Mouse (Mus musculus) forebrain, embryonic 11.5 days (tissue): ENCODE measurements at regions not wholly inside any gene's neighbourhood (a gene's known extent, or its start where the extent isn't known, plus 50 kb on each side); places are given as distances from the start of the nearest gene placed in this dataset.
A peak's percentile ranks its signal among the peaks of the same experiment; 100 is the strongest.

Experiments used
- ATAC-seq: fragments of 200-750 bp; cut with Nextera tagmentation; replicated peaks from 2 replicates; pipeline ENCODE4 v1.8.0; 2017; ENCODE audit warnings: moderate TSS enrichment; ENCODE audit not compliant: low FRiP score
- DNase-seq: peaks from one replicate; pipeline ENCODE4 v3.0.0-alpha.2; 2017; ENCODE audit warnings: low spot score
- H3K27ac ChIP-seq: fragments of 300-500 bp; sonication (generic); 2 replicates; pipeline ENCODE4 v1.5.1; 2014; ENCODE audit warnings: low read depth, low read length
- H3K27me3 ChIP-seq: fragments of 300-500 bp; sonication (generic); 2 replicates; pipeline ENCODE4 v1.6.1; 2014; ENCODE audit warnings: mild to moderate bottlenecking, low read length, mixed read lengths; ENCODE audit not compliant: control insufficient read depth, insufficient read depth
- H3K36me3 ChIP-seq: fragments of 300-500 bp; sonication (generic); 2 replicates; pipeline ENCODE4 v1.6.1; 2014; ENCODE audit warnings: mild to moderate bottlenecking, low read length, moderate library complexity, mixed read lengths; ENCODE audit not compliant: control insufficient read depth, insufficient read depth
- H3K4me1 ChIP-seq: fragments of 300-500 bp; sonication (generic); replicated peaks from 2 replicates; pipeline ENCODE4 v1.6.1; 2014; ENCODE audit warnings: low read length, mixed read lengths; ENCODE audit not compliant: control insufficient read depth, insufficient read depth
- H3K4me2 ChIP-seq: fragments of 300-500 bp; sonication (generic); 2 replicates; pipeline ENCODE4 v1.6.1; 2014; ENCODE audit warnings: low read depth, mild to moderate bottlenecking, low read length, moderate library complexity, mixed read lengths; ENCODE audit not compliant: severe bottlenecking
- H3K4me3 ChIP-seq: fragments of 300-500 bp; sonication (generic); 2 replicates; pipeline ENCODE4 v1.5.1; 2014; ENCODE audit warnings: low read depth, low read length
- H3K9ac ChIP-seq: fragments of 300-500 bp; sonication (generic); 2 replicates; pipeline ENCODE4 v1.6.1; 2014; ENCODE audit warnings: low read length
- H3K9me3 ChIP-seq: fragments of 300-500 bp; sonication (generic); 2 replicates; pipeline ENCODE4 v1.6.1; 2016; ENCODE audit warnings: low read length, mixed read lengths; ENCODE audit not compliant: control insufficient read depth
- WGBS: fragments of 180-500 bp; shearing (Covaris S2); extraction: QIAGEN DNeasy Blood & Tissue Kit; methylation state at CpG from one replicate; pipeline ENCODE4 v1.1.7; 2014; 5-methylcytosine and 5-hydroxymethylcytosine counted together

DNA sequence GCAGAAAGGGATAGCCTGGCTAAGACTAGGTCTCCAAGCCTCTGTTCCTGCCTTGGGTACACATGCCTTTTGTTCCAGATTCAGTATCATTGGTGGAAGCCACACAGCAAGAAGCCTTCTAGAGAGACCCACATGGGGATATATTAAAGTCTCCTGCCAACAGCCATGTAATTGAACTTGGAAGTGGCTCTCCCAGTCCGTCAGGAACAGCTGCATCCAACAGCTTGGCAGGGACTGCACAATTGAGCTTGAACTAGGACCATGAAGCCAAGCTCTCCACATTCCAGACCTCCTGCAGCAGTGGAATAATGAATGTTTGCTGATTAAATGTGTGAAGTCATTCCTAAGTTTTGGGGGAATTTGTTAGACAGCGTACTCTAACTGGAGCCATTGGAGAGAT lies 94.5 kb downstream of the Gpr139 start:
- Histone ChIP-seq H3K4me1 (no peaks in the 10 kb centered on the region), H3K27me3 (no peaks in the 10 kb centered on the region), H3K27ac (no peak overlapping the region), H3K4me2 (no peak overlapping the region), H3K9me3 (no peaks in the 10 kb centered on the region), H3K4me3 (no peak overlapping the region), H3K9ac (no peak overlapping the region), H3K36me3 (no peaks in the 10 kb centered on the region)
- WGBS = 71% methylated on average over 2 of the region's 2 CpGs
- DNase-seq (no peak), ATAC-seq (no peak)

DNA sequence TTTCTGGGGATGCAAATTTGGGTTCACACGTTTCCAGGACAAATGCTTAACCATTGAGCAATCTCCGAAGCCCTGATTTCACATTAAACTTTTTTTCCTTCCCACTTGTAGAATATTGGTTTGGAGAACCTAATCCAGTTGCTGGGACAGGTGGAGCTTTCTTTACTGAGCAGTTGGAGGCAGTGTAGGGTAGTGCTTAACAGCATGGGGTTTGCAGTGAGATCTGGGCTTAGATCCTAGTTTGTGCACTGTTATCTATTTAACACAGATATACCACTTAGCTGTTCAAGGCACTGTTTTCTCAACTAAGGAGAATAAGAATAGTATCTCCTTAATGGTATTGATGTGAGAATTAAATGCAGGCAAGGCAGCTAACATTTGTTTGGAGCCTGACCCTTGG lies 93.5 kb upstream of the Gprc5b start:
- Histone ChIP-seq H3K4me2 (no peak overlapping the region), H3K4me3 (no peak overlapping the region), H3K27ac (no peak overlapping the region), H3K4me1 (no peaks in the 10 kb centered on the region), H3K9ac (no peak overlapping the region), H3K36me3 (no peaks in the 10 kb centered on the region), H3K27me3 (no peaks in the 10 kb centered on the region), H3K9me3 (no peaks in the 10 kb centered on the region)
- ATAC-seq (no peak), DNase-seq (no peak)
- 82% methylated on average over 2 of the region's 2 CpGs for WGBS

DNA sequence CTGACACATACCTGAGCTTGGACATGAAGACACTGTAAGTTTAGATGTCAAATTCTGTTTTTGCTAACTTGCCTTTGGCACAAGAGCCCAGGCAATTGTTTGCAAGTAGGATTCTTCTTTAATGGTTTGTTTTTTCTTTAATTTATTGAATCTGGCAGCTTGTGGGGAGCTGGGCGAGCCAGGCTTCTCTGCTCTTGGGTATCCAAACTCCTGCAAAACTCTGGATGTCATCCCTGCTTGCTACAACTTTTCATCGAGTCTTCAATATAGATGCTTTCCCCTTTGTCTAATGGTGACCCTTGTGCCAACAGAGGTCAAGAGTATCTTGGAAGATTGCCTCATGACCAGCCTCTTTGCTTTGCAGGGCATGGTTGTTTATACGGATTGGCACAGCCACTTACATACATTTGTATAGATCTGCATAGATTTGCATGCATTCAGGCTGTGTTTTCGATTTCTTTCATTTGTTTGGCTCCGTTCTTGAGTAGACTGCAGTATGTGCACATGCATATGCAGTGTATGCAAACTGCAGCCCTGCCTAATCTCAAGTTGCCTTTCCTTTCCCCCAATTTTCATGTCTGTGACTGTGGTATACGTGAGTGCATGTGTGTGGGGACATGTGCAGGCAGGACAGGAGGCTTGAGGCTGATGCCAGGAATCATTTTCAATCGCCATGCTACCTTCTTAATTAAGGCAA lies 92.9 kb upstream of the Gprc5b start:
- Histone ChIP-seq H3K4me1 (no peaks in the 10 kb centered on the region), H3K9ac (no peak overlapping the region), H3K4me2 (no peak overlapping the region), H3K27ac (no peak overlapping the region), H3K36me3 (no peaks in the 10 kb centered on the region), H3K4me3 (no peak overlapping the region), H3K27me3 (no peaks in the 10 kb centered on the region), H3K9me3 (no peaks in the 10 kb centered on the region)
- 78% methylated on average over 7 of the region's 7 CpGs for WGBS
- no peak for DNase-seq
- no peak for ATAC-seq

DNA sequence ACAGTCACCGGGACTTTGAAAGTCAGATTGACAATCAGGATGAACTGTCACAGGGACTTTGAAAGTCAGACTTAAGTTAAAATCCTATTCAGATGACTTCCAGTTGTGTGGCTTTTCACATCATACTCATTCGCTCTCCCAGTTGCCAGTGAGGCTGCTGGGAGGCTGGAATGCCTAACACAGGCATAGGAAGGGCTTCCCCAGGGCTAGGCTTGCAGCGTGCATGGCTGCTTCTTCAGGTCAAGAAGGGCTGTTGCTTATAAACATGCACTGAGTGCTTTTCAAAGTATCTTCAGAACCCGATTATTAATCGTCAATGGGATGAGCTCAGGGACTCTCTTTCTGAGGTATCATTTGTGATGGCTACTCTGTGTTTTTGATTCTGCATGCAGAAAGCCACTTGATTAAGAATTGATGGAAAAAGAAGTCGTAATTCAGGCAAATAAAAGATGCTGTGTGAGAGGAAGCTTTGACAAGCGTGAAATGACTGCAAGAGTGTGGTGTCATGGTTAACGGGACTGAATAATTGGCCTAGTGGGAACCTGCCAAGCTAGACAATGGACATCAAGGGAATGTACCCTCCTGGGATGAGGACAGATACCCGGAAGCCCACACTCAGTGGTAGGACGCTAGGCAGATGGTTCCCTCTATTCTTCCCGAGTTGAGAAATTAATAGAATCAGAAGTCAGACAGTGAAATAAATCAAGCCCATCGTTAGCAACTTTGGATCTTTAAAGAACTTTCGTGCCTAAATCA lies 90.9 kb upstream of the Gprc5b start:
- DNase-seq (no peak), ATAC-seq (no peak)
- Histone ChIP-seq H3K4me1 (no peaks in the 10 kb centered on the region), H3K36me3 (no peaks in the 10 kb centered on the region), H3K4me3 (no peak overlapping the region), H3K27ac (no peak overlapping the region), H3K9ac (no peak overlapping the region), H3K4me2 (no peak overlapping the region), H3K27me3 (no peaks in the 10 kb centered on the region), H3K9me3 (no peaks in the 10 kb centered on the region)
- WGBS = 68% methylated on average over 13 of the region's 13 CpGs

DNA sequence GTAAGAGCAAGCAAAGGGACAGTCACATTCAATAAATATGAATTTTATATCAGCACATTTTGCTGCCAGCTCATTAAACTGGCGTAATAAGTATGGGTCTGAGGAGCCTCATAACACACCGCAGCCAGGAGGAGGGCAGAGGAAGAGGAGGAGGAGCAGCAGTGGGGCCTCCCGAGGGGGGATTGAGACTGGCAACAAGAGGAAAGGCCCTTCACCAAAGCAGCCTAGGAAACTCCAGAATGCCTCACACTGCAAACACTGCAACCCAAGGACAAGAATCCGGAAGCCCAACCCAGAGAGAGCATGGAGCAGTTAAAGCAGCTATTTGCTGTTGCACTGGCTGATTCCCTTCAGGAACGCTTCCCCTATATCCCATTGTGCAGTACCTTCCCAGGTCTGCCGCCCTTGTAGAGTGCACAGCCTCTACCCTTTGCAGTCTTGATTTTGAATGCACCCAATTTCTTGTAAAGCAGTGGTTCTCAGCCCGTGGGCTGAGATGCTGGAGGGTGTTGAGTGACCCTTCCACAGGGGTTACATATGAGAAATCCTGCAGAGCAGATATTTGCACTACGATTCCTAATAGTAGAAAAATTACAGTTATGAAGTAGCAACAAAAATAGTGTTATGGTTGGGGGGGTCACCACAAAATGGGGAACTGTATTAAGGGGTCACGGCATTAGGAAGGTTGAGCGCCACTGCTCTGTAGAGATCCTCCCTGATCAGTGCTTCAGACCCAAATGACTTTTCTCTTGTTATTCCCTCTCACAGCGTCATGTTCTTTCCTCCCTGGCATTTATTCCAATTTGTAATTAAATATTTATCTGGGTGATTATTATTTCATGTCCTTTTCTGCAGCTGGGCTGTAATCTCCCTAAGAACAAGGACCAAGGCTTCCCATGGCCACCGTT lies 82.0 kb upstream of the Gprc5b start:
- peak; percentile 59 for DNase-seq
- no peak overlapping the region for H3K4me3 ChIP-seq
- no peaks in the 10 kb centered on the region for H3K27me3 ChIP-seq
- H3K9me3 ChIP-seq = no peaks in the 10 kb centered on the region
- ATAC-seq = 0 out of 2 replicates have a peak, but pooled peaks have one; percentile 51
- H3K27ac ChIP-seq = no peak overlapping the region
- H3K36me3 ChIP-seq = no peaks in the 10 kb centered on the region
- WGBS = 63% methylated on average over 12 of the region's 12 CpGs
- no peak overlapping the region for H3K9ac ChIP-seq
- no peak overlapping the region for H3K4me2 ChIP-seq
- H3K4me1 ChIP-seq = no peaks in the 10 kb centered on the region

DNA sequence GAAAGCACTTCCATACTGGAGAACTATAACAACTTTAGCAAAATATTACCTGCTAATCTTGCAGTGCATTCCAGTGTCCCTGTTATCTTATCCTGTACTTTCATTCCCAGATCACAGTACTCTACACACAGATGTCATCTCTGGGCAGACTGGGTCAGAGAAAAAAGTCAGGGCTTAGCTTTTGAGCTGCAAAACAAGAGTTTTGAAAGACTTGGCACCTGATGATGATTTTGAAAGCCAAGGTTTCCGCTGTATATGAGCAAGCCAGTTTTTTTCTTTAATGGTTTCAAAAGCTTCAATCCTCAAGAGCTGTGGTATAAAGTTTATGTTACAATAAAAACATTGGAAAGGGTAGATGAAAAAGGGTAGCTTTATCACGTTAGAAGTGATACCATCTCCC lies 71.0 kb upstream of the Gprc5b start:
- Histone ChIP-seq H3K36me3 (no peaks in the 10 kb centered on the region), H3K4me2 (no peak overlapping the region), H3K9me3 (no peaks in the 10 kb centered on the region), H3K27me3 (no peaks in the 10 kb centered on the region), H3K4me1 (no peaks in the 10 kb centered on the region), H3K4me3 (no peak overlapping the region), H3K27ac (no peak overlapping the region), H3K9ac (no peak overlapping the region)
- DNase-seq (no peak), ATAC-seq (no peak)
- 68% methylated on average over 2 of the region's 2 CpGs for WGBS
